Mouse (Mus musculus) neural tube, embryonic 10.5 days (tissue): Measurements from ENCODE around the gene Lsmem1.

Source experiments
- DNase-seq: peaks from one replicate; pipeline ENCODE4 v3.0.0-alpha.2; 2017; ENCODE audit warnings: low spot score; ENCODE audit errors: extremely low spot score

Lsmem1 gene

DNA sequence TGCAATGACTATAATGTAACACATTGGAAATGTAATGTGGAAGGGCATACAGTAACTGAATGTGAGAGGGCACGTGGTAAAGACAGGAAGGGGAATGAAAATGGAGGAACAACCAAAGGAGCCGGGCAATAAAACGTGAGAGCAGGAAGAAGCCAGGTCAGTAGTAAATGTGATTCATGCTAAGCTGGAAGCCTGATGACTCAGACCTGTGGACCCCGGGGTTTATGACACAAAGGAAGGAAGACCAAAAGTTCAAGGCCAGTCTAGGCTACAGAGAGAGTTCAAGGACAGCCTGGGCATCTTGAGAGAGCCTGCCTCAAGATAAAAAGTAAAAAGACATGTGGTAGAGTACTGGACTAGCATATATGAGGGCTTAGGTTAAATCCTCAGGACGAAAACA, 52.8 kb downstream of the Lsmem1 start:
- no peak for DNase-seq

GRCm38 (mm10) chr12:40140706-40141105, 58.6 kb downstream of the Lsmem1 start:
- no peak for DNase-seq

DNA sequence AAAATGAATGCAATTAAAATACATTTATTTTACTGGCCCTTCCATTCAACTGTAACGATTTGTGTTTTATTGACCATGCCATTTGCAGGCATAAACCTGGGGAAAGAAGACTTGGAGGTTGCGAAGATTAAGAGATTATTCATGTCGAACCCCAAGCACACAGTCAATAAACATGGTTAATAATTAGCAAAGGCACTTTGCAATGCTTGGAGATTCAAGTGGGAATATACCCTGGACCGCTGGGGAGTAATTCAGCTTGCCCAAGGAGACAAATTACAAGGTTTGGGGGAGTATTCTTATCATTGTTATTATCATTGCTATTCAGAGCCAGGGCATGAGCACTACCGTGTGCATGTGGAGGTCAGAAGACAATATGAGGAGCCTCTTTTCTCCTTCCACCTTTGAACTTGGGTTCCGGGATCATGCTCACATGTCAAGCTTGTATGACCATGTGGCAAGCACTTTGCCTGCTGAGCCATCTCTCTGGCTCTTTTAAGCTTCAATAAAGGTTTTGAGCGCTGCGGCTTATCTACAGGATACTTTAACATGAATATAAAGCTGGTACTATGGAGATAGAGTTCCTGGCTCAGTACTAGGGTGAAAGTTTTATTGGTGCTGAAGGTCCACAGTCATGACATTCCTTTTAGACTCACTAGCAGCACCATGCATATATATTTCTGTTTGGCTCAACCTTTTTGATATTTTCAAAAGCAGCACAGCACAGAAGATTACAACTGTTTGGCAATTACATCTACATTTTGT, 59.6 kb downstream of the Lsmem1 start:
- no peak for DNase-seq

DNA sequence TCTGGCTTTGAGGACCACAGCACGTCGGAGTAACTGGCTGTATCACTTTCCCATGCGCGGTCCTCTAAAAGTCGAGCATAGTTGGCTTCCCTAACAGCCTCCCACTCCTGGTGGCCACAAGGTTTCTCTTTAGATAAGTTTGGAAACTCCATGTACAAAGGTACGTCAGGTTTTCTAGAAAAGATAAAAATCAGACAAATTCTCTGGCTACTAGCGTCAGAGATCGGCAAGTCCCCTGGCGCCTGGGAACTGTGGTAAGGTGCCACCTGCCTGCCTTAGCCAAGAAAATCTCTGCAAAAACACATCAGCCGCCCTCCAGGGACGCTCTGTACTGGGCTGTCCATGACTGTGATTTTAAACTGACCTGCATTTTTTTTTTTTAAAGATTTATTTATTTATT, 64.8 kb downstream of the Lsmem1 start:
- DNase-seq = no peak

- peak; percentile 50 for DNase-seq
Measured at GRCm38 (mm10) chr12:40133573-40134271, 65.6 kb downstream of the Lsmem1 start, which contains the start of gene Scin. TSS of gene Scin (minus strand) at chr12:40134228.

DNA sequence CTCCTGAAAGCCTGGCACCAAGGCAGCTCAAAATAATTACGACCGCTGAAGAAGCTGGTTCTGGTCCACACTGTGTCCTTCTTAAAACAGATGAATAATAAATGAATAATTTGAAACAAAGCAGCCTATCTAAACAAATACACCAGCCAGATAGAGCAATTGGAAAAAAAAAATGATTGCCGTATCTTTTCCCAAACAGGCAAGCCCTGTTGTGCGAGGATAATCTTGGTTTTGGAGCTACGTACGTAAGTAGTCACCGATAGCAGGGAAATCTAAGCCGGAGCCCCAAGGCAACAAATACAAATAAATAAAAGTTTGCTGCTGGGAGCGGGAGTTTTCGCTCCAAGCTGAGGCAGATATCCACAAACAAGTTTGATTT, 66.1 kb downstream of the Lsmem1 start:
- no peak for DNase-seq
